Mouse (Mus musculus) liver, postnatal 0 days (tissue): ENCODE results near the gene Tmsb15b1.

Experiments used
- CTCF ChIP-seq: sonication (generic); IDR thresholded peaks from 2 replicates; pipeline ENCODE4 v1.5.1; 2016; ENCODE audit warnings: antibody characterized with exemption, low read depth
- EP300 ChIP-seq: IDR thresholded peaks from 2 replicates; pipeline ENCODE4 v1.6.1; 2016; ENCODE audit warnings: antibody characterized with exemption, low read depth, mild to moderate bottlenecking

- TF ChIP-seq CTCF (no peak), EP300 (no peak)
These were observed 50.8 kb downstream of the Tmsb15b1 start for GRCm38 (mm10) chrX:136925863-136926262.
